Mouse (Mus musculus): ENCODE measurements around the gene Nr5a1. TPM values are rescaled to one million over a fixed set of nuclear protein-coding genes. Genes with fewer than 3 reads are reported as not detected.

The Nr5a1 gene
- polyA plus RNA-seq, 1 experiment: 0.05 TPM

- Histone ChIP-seq H3ac (ENCODE audit: control insufficient read depth, insufficient read length) (no peak overlapping the region), H3K27me3 (ENCODE audit: control insufficient read depth, insufficient read depth, insufficient read length) (no peaks in the 10 kb centered on the region), H3K36me3 (ENCODE audit: control insufficient read depth, insufficient read depth) (no peaks in the 10 kb centered on the region), H3K4me2 (ENCODE audit: low read depth) (no peak overlapping the region), H3K79me2 (ENCODE audit: control insufficient read depth, insufficient read depth) (peaks cover 14% of the 10 kb centered on the region), H3K4me3 (no peak overlapping the region)
- TF ChIP-seq POLR2AphosphoS2 (IDR thresholded peaks at IDR 0.05; ENCODE audit: insufficient read length, low read depth) (no peak), CEBPB (IDR thresholded peaks at IDR 0.05; ENCODE audit: insufficient read depth, poor library complexity, severe bottlenecking) (no peak), TCF12 (IDR thresholded peaks at IDR 0.05; ENCODE audit: insufficient read depth, poor library complexity, severe bottlenecking) (no peak), MYOG (IDR thresholded peaks at IDR 0.05; ENCODE audit: control insufficient read depth in 1 of 3, insufficient read depth in 1 of 3, insufficient read length in 2 of 3, low read depth in 2 of 3) (no peak), MAX (IDR thresholded peaks at IDR 0.05; ENCODE audit: low read depth) (no peak), MYOD1 (IDR thresholded peaks at IDR 0.05; ENCODE audit: control insufficient read depth in 1 of 3, insufficient read length in 2 of 3, low read depth in 2 of 3) (no peak)
Measured at GRCm38 (mm10) chr2:38647201-38647606, 67.1 kb downstream of the Nr5a1 start.

- peaks cover 26% of the 10 kb centered on the region for H3K79me2 ChIP-seq (ENCODE audit: control insufficient read depth, insufficient read depth)
- H3ac ChIP-seq (ENCODE audit: control insufficient read depth, insufficient read length): no peak overlapping the region
- no peak overlapping the region for H3K4me3 ChIP-seq
- H3K36me3 ChIP-seq (ENCODE audit: control insufficient read depth, insufficient read depth): peaks cover 10% of the 10 kb centered on the region
- no peaks in the 10 kb centered on the region for H3K27me3 ChIP-seq (ENCODE audit: control insufficient read depth, insufficient read depth, insufficient read length)
- H3K4me2 ChIP-seq (ENCODE audit: low read depth): no peak overlapping the region
- TF ChIP-seq REST (IDR thresholded peaks at IDR 0.05; ENCODE audit: insufficient read depth, insufficient read length) (no peak), TCF12 (IDR thresholded peaks at IDR 0.05; ENCODE audit: insufficient read depth, poor library complexity, severe bottlenecking) (no peak), MYOD1 (IDR thresholded peaks at IDR 0.05; ENCODE audit: control insufficient read depth in 1 of 3, insufficient read length in 2 of 3, low read depth in 2 of 3) (no peak), POLR2A (IDR thresholded peaks at IDR 0.05; ENCODE audit: insufficient read length, low read depth) (no peak), CEBPB (IDR thresholded peaks at IDR 0.05; ENCODE audit: insufficient read depth, poor library complexity, severe bottlenecking) (no peak), SRF (IDR thresholded peaks at IDR 0.05; ENCODE audit: control insufficient read depth, insufficient read length, low read depth) (no peak), USF1 (IDR thresholded peaks at IDR 0.05; ENCODE audit: low read depth) (no peak), POLR2AphosphoS2 (IDR thresholded peaks at IDR 0.05; ENCODE audit: insufficient read length, low read depth) (no peak), MYOG (IDR thresholded peaks at IDR 0.05; ENCODE audit: control insufficient read depth in 1 of 3, insufficient read depth in 1 of 3, insufficient read length in 2 of 3, low read depth in 2 of 3) (no peak), E2F4 (IDR thresholded peaks at IDR 0.05; ENCODE audit: insufficient read depth) (no peak), MAX (IDR thresholded peaks at IDR 0.05; ENCODE audit: low read depth) (no peak), TCF3 (IDR thresholded peaks at IDR 0.05; ENCODE audit: insufficient read length, low read depth) (no peak)
Measured at GRCm38 (mm10) chr2:38645936-38646335, 68.4 kb downstream of the Nr5a1 start.

- Histone ChIP-seq H3K4me3 (peak within 1 kb of the TSS; percentile 85), H3ac (ENCODE audit: control insufficient read depth, insufficient read length) (peak within 1 kb of the TSS; percentile 49), H3K4me2 (ENCODE audit: low read depth) (peak within 1 kb of the TSS; percentile 86), H3K79me2 (ENCODE audit: control insufficient read depth, insufficient read depth) (peaks cover 27% of the 10 kb centered on the region), H3K27me3 (ENCODE audit: control insufficient read depth, insufficient read depth, insufficient read length) (no peaks in the 10 kb centered on the region), H3K36me3 (ENCODE audit: control insufficient read depth, insufficient read depth) (peaks cover 31% of the 10 kb centered on the region)
- TF ChIP-seq E2F4 (IDR thresholded peaks at IDR 0.05; ENCODE audit: insufficient read depth): peak; percentile 51
- TF ChIP-seq POLR2A (IDR thresholded peaks at IDR 0.05; ENCODE audit: insufficient read length, low read depth): peak; percentile 47
- TF ChIP-seq POLR2AphosphoS2 (IDR thresholded peaks at IDR 0.05; ENCODE audit: insufficient read length, low read depth): peak; percentile 37
- no peak for TF ChIP-seq MAX (IDR thresholded peaks at IDR 0.05; ENCODE audit: low read depth)
Measured at GRCm38 (mm10) chr2:38643625-38644427, 70.5 kb downstream of the Nr5a1 start, which contains the start of gene Psmb7. TSS of gene Psmb7 (minus strand) at chr2:38644087.

Other genes with a start within 250 kb of the Nr5a1 start
- gene Nek6, start 202.9 kb downstream of the Nr5a1 start, polyA plus RNA-seq (2012; fragmentation: generic; extraction: Trizol): 25.6 TPM
- 411 TPM for gene Psmb7, start 70.5 kb downstream of the Nr5a1 start, polyA plus RNA-seq (2012; fragmentation: generic; extraction: Trizol)
- gene Nr6a1, start 213.1 kb upstream of the Nr5a1 start, polyA plus RNA-seq (2012; fragmentation: generic; extraction: Trizol): 1.8 TPM
- 0.11 TPM for gene Olfml2a, start 217.4 kb upstream of the Nr5a1 start, polyA plus RNA-seq (2012; fragmentation: generic; extraction: Trizol)